Mouse (Mus musculus): ENCODE measurements around the gene 2010111I01Rik. TPM values are rescaled to one million over a fixed set of nuclear protein-coding genes. Genes with fewer than 3 reads are reported as not detected.

Gene 2010111I01Rik
- polyA plus RNA-seq, 1 experiment from 2014 or later = 87.6 TPM

GRCm38 (mm10) chr13:62968223-62968622 is 3.5 kb downstream of the 2010111I01Rik start:
- H3K36me3 ChIP-seq = no peaks in the 10 kb centered on the region
- no peak overlapping the region for H3K9ac ChIP-seq
- H3K27ac ChIP-seq (replicated peaks) = no peak overlapping the region
- 86% methylated on average over 12 of the region's 12 CpGs for WGBS
- H3K27me3 ChIP-seq = no peaks in the 10 kb centered on the region
- H3K4me3 ChIP-seq = no peak overlapping the region
- no peaks in the 10 kb centered on the region for H3K9me3 ChIP-seq
- ATAC-seq (ENCODE audit: low read depth) = no peak
- H3K4me1 ChIP-seq (replicated peaks) = peaks cover 12% of the 10 kb centered on the region
- no peak overlapping the region for H3K4me2 ChIP-seq

DNA sequence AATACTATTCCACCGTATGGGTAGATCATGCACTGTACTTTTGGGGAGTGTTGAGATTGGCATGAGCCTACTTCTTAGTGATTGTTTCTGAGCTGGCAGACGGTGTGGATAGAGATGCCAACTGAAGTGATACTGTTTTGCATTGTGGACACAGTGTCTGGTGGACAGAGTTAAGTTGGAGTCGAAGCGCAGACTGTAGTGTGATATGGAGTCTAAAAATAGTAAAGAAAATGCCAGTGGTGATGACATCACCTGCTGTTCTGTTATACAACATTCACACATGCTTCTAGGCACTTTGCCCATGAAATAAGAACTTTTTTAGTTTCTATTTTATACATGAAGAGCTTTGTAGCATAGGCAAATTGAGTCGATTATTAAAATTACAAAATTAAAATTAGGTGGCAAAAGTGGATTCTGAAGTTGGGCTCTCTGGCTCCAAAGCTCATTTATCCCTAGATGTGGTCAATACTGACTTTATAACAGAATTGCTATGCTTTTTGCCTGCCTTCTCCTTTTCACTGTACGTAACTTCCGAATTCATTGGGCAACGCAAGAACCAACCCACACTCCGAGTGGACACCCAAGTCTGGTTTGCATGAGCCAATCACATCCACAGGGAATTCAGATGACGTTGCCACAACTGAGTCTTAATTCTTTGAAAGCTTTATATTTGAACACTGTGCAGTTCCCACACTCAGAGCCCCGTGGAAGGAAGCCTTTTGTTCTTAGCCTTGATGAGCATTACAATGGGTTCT is 6.0 kb downstream of the 2010111I01Rik start:
- ATAC-seq (ENCODE audit: low read depth) = no peak
- Histone ChIP-seq H3K9me3 (no peaks in the 10 kb centered on the region), H3K9ac (no peak overlapping the region), H3K36me3 (no peaks in the 10 kb centered on the region), H3K4me3 (no peak overlapping the region), H3K4me1 (replicated peaks) (peaks cover 3% of the 10 kb centered on the region), H3K27ac (replicated peaks) (no peak overlapping the region), H3K4me2 (no peak overlapping the region), H3K27me3 (no peaks in the 10 kb centered on the region)
- WGBS = 86% methylated on average over 11 of the region's 11 CpGs

DNA sequence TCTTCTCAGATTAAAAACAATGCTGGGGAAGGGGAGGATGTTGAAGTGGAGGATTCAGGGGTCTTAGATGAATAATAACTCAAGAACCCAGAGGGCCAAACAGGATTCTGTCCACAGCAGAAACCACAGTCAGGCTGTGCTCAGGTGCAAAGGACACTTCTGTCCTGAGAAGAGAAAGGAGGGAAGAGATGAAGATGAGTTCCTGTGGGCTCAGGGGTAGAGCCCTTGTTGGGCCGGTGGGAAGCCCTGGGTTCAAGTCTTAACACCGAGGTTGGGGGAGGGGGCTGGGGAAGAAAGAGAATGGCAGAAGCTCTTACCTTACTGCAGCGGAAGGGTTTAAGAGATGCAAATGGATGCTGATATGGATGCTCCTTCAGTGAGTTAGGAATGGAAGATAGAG is 7.7 kb downstream of the 2010111I01Rik start:
- 84% methylated on average over 3 of the region's 3 CpGs for WGBS
- H3K36me3 ChIP-seq = no peaks in the 10 kb centered on the region
- ATAC-seq (ENCODE audit: low read depth) = no peak
- H3K4me2 ChIP-seq = no peak overlapping the region
- H3K27ac ChIP-seq (replicated peaks) = no peak overlapping the region
- H3K27me3 ChIP-seq = no peaks in the 10 kb centered on the region
- H3K4me3 ChIP-seq = no peak overlapping the region
- no peak overlapping the region for H3K9ac ChIP-seq
- H3K4me1 ChIP-seq (replicated peaks) = no peaks in the 10 kb centered on the region
- H3K9me3 ChIP-seq = no peaks in the 10 kb centered on the region

DNA sequence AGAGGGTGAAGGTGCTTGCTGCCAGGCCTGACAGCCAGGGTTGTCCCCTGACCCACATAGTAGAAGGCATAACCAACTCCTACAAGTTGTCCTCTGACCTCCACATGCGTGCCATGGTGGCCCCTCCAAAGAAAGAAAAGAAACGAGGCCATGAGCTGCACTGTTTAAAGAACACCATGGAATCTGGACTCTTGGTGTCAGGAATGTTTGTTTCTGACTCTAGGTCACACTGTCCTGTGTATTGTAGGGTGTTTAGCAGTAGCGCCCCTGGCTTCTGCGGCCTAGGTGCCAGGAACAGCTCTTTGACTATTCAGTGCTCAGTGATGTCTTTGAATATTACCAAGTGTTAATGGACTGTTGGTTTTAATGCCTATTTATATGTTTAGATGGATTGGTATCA is 8.4 kb downstream of the 2010111I01Rik start:
- Histone ChIP-seq H3K36me3 (no peaks in the 10 kb centered on the region), H3K9ac (no peak overlapping the region), H3K4me2 (no peak overlapping the region), H3K27ac (replicated peaks) (no peak overlapping the region), H3K4me3 (no peak overlapping the region), H3K27me3 (no peaks in the 10 kb centered on the region), H3K4me1 (replicated peaks) (0 out of 2 replicates have a peak, but pooled peaks cover 6% of the 10 kb centered on the region), H3K9me3 (no peaks in the 10 kb centered on the region)
- 89% methylated on average over 4 of the region's 4 CpGs for WGBS
- ATAC-seq (ENCODE audit: low read depth) = no peak

- no peak overlapping the region for H3K4me2 ChIP-seq
- no peaks in the 10 kb centered on the region for H3K27me3 ChIP-seq
- H3K27ac ChIP-seq (replicated peaks) = no peak overlapping the region
- H3K9me3 ChIP-seq = no peaks in the 10 kb centered on the region
- no peaks in the 10 kb centered on the region for H3K36me3 ChIP-seq
- peaks cover 22% of the 10 kb centered on the region for H3K4me1 ChIP-seq (replicated peaks)
- no peak for ATAC-seq (ENCODE audit: low read depth)
- no peak overlapping the region for H3K9ac ChIP-seq
- no peak overlapping the region for H3K4me3 ChIP-seq
These were observed 13.4 kb downstream of the 2010111I01Rik start for GRCm38 (mm10) chr13:62978104-62978503.

DNA sequence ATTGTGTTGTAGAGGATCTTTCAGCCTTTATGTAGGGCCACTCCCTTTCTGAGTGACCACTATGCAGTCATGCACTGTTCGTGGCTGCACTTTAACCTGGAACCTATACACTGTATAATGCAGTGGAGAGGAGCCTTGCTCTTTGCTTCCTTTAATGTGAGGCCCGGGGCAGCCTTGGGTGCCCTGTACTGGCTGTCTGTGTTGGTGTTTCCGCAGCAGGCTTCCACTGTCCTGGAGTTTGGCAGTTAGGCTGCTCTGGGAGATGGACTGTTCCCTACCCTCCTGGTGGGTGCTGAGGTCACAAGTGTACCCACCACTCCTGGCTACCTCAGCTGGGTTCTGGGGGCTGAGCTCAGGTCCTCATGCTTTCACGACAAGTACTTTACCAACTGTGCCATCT is 14.1 kb downstream of the 2010111I01Rik start:
- H3K9ac ChIP-seq = no peak overlapping the region
- H3K4me2 ChIP-seq = no peak overlapping the region
- peak overlapping the region; percentile 6; the same call in 1 of the 2 replicates for H3K27ac ChIP-seq (replicated peaks)
- H3K27me3 ChIP-seq = no peaks in the 10 kb centered on the region
- H3K4me3 ChIP-seq = no peak overlapping the region
- H3K36me3 ChIP-seq = no peaks in the 10 kb centered on the region
- no peaks in the 10 kb centered on the region for H3K9me3 ChIP-seq
- whole genome bisulfite sequencing = 85% methylated on average over 4 of the region's 4 CpGs
- ATAC-seq (ENCODE audit: low read depth) = 0 out of 2 replicates have a peak, but pooled peaks have one; percentile 40
- H3K4me1 ChIP-seq (replicated peaks) = peaks cover 22% of the 10 kb centered on the region

GRCm38 (mm10) chr13:62979215-62979614 is 14.5 kb downstream of the 2010111I01Rik start:
- H3K4me1 ChIP-seq (replicated peaks) = peaks cover 22% of the 10 kb centered on the region
- no peak overlapping the region for H3K4me2 ChIP-seq
- no peak overlapping the region for H3K9ac ChIP-seq
- no peaks in the 10 kb centered on the region for H3K9me3 ChIP-seq
- H3K27ac ChIP-seq (replicated peaks) = peak overlapping the region; percentile 6; the same call in 1 of the 2 replicates
- H3K36me3 ChIP-seq = no peaks in the 10 kb centered on the region
- 55% methylated on average over 4 of the region's 4 CpGs for WGBS
- no peaks in the 10 kb centered on the region for H3K27me3 ChIP-seq
- no peak overlapping the region for H3K4me3 ChIP-seq
- no peak; the same call in 1 of the 2 replicates for ATAC-seq (ENCODE audit: low read depth)

DNA sequence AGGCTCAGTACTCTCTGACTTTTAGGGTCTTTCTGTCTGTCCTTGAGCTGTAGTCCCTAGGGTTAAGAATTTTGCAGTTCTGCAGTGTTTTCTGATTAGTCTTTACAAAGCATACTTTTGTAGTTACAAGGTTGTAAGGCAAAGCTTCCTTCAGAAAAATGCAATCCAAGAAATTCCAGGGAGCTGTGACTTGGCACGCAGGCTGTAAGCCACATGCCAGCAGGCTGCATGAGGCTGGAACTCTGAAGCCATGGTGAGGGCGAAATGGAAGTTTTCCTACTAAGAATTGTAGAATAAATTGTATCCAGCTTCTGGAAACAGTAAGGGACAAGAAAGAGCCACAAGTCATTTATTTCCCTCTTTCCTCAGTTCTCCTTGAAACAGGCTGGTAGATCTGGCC is 15.4 kb downstream of the 2010111I01Rik start:
- H3K36me3 ChIP-seq = no peaks in the 10 kb centered on the region
- no peak overlapping the region for H3K9ac ChIP-seq
- 83% methylated on average over 2 of the region's 2 CpGs for WGBS
- H3K27ac ChIP-seq (replicated peaks) = 0 out of 2 replicates have a peak overlapping the region, but pooled peaks have one; percentile 18
- no peak overlapping the region for H3K4me3 ChIP-seq
- no peaks in the 10 kb centered on the region for H3K27me3 ChIP-seq
- no peaks in the 10 kb centered on the region for H3K9me3 ChIP-seq
- no peak overlapping the region for H3K4me2 ChIP-seq
- peaks cover 22% of the 10 kb centered on the region for H3K4me1 ChIP-seq (replicated peaks)
- ATAC-seq (ENCODE audit: low read depth) = no peak

DNA sequence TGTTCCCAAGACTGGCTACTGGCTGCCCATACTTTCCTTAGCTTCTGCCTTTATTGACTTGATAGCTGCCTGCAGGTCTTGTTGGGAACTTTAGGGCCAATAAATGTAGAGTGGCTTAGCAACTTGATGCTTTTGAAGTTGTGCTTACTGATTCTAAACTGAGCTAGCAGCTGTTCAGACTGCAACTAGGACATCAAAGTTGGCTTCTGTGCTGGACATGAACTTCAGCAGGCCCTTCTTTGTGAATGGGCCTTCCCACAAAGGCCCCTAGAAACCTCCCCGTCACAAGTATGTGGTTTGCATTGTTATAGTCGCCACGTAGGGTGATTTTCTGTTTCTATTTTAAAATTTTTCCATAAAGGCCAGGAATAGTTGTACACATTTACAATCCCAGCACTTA is 19.8 kb downstream of the 2010111I01Rik start:
- 68% methylated on average over 3 of the region's 3 CpGs for WGBS
- no peaks in the 10 kb centered on the region for H3K9me3 ChIP-seq

GRCm38 (mm10) chr13:62989891-62990490 is 25.3 kb downstream of the 2010111I01Rik start:
- Histone ChIP-seq H3K27me3 (no peaks in the 10 kb centered on the region), H3K9me3 (no peaks in the 10 kb centered on the region), H3K4me2 (no peak overlapping the region), H3K27ac (replicated peaks) (no peak overlapping the region), H3K9ac (no peak overlapping the region), H3K36me3 (no peaks in the 10 kb centered on the region), H3K4me3 (no peak overlapping the region), H3K4me1 (replicated peaks) (no peaks in the 10 kb centered on the region)
- no peak for ATAC-seq (ENCODE audit: low read depth)
- WGBS = 80% methylated on average over 3 of the region's 3 CpGs

More for the DNA sequence above, 19.8 kb downstream of the 2010111I01Rik start:
- Histone ChIP-seq H3K27me3 (no peaks in the 10 kb centered on the region), H3K27ac (replicated peaks) (no peak overlapping the region), H3K4me1 (replicated peaks) (0 out of 2 replicates have a peak, but pooled peaks cover 4% of the 10 kb centered on the region), H3K9ac (no peak overlapping the region), H3K4me2 (no peak overlapping the region), H3K4me3 (no peak overlapping the region), H3K36me3 (no peaks in the 10 kb centered on the region)
- ATAC-seq (ENCODE audit: low read depth) = no peak

DNA sequence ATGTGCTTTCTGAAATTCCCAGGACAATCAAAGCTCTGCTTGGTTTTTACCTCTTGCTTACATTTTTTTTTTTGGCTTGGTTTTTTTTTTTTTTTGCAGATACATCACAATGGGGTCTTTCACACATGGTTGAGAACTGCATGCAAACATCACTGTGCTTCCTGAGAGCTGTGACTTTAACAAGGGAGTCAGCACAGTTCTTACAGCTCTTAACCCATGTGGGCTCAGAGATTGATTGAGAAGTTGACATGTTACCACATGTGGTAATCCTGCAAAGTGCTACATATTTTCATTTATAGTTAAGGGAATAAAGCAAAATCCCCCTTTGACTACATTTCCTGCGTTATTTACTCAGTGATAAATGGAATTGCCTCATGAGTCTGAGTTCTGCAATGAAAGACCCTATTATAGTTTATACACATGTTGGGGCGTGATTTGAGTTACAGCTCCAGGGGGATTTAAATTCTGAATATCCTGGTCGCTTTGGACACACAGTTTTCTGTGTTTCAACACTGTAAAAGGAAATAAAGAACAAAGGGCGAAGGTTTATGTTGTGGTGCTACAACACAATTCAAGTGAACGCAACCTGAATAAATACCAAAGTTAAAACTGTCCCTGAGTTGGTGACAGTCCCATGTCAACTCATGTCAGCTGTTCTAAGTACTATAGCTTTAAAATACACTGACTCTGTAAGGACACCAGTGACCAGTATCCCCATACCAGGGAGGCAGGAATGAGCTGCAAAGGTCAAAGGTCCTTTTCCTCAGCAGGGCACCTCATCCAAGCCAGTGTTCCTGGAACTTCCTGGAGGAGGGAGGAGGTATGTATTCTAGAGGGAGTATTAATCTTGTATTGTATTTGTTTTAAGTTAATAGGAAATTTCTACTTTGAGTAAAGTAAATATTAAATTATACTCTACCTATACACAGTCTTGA is 29.1 kb downstream of the 2010111I01Rik start:
- no peak overlapping the region for H3K4me3 ChIP-seq
- no peaks in the 10 kb centered on the region for H3K36me3 ChIP-seq
- H3K9ac ChIP-seq = no peak overlapping the region
- 67% methylated on average over 5 of the region's 5 CpGs for WGBS
- no peak overlapping the region for H3K4me2 ChIP-seq
- H3K9me3 ChIP-seq = no peaks in the 10 kb centered on the region
- no peak overlapping the region for H3K27ac ChIP-seq (replicated peaks)
- no peaks in the 10 kb centered on the region for H3K27me3 ChIP-seq
- no peaks in the 10 kb centered on the region for H3K4me1 ChIP-seq (replicated peaks)
- no peak for ATAC-seq (ENCODE audit: low read depth)

DNA sequence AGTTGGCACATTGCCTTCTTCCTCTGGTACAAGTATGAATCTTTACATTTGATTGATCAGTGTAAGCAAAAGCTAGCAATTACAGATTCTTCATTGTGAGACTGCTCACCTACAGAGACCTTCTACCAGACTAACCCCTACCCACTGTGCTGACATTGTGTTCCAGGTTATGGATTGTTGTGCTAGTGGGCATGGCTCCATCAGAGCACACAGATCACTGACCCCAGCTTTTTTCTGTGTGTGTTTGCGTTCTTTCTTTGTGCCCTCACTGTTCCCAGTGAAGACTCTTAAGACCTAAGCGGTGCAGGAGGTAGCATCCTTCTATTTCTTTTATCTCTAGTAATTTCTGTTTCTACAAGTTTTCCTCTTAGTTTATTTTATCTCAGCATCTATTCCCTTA is 32.1 kb downstream of the 2010111I01Rik start:
- Histone ChIP-seq H3K9ac (no peak overlapping the region), H3K27me3 (no peaks in the 10 kb centered on the region), H3K9me3 (no peaks in the 10 kb centered on the region), H3K4me3 (no peak overlapping the region), H3K27ac (replicated peaks) (no peak overlapping the region), H3K4me1 (replicated peaks) (no peaks in the 10 kb centered on the region), H3K36me3 (no peaks in the 10 kb centered on the region), H3K4me2 (no peak overlapping the region)
- WGBS = 93% methylated on average over 2 of the region's 2 CpGs
- no peak for ATAC-seq (ENCODE audit: low read depth)
